Mouse (Mus musculus): ENCODE results near the gene Gpr19.

DNA sequence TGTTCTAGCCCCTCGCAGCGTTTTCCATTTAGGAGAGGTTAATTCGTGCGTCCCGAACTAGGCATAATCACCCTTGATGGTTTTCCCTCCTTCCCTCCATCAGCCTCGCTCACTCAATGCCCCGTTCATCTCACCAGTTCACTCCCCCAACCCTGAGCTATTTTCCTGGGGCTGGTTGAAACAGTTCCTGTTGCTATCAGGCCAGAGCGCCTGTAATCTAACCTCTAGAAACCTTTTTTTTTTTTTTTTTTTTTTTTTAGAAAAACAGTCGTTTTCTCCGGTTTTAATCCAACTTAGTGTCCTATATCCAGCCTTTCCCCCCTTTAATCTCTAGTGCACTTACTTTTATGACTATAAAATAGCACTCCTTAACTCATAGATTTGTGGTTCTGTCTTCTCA lies 67.6 kb downstream of the Gpr19 start:
- no peak for TF ChIP-seq CTCF (IDR thresholded peaks at IDR 0.05; ENCODE audit: low read depth, low read length)
- no peak for TF ChIP-seq GATA1 (IDR thresholded peaks at IDR 0.05; ENCODE audit: borderline replicate concordance, low read length)
- no peak for TF ChIP-seq POLR2AphosphoS5 (IDR thresholded peaks at IDR 0.05; ENCODE audit: insufficient replicate concordance, low read depth, low read length)
- TF ChIP-seq TAL1 (conservative IDR thresholded peaks at IDR 0.05; ENCODE audit: low read depth, low read length), result no peak
- no peak for TF ChIP-seq GATA2 (IDR thresholded peaks at IDR 0.05; ENCODE audit: borderline replicate concordance, low read depth, low read length)

All from G1E (cell line).